Mouse (Mus musculus) limb, embryonic 14.5 days (tissue): ENCODE measurements at regions not wholly inside any gene's neighbourhood (a gene's known extent, or its start where the extent isn't known, plus 50 kb on each side); places are given as distances from the start of the nearest gene placed in this dataset.

Experiments used
- ATAC-seq: fragments of 200-750 bp; cut with Nextera tagmentation; 2 replicates; pipeline ENCODE4 v1.8.0; 2017; ENCODE audit warnings: low read depth, moderate number of reproducible peaks, moderate TSS enrichment; ENCODE audit not compliant: low FRiP score
- DNase-seq: peaks from one replicate; pipeline ENCODE4 v3.0.0-alpha.2; 2015; ENCODE audit warnings: low spot score
- H3K27ac ChIP-seq: fragments of 300-500 bp; sonication (generic); replicated peaks from 2 replicates; pipeline ENCODE4 v1.5.1; 2014; ENCODE audit warnings: low read depth, mild to moderate bottlenecking, low read length, moderate library complexity, mixed read lengths
- H3K27me3 ChIP-seq: fragments of 300-500 bp; sonication (generic); 2 replicates; pipeline ENCODE4 v1.6.1; 2014; ENCODE audit warnings: low read length, mixed read lengths; ENCODE audit not compliant: control insufficient read depth, insufficient read depth
- H3K36me3 ChIP-seq: fragments of 300-500 bp; sonication (generic); 2 replicates; pipeline ENCODE4 v1.6.1; 2014; ENCODE audit warnings: mild to moderate bottlenecking, low read length, moderate library complexity, mixed read lengths; ENCODE audit not compliant: control insufficient read depth, insufficient read depth
- H3K4me1 ChIP-seq: fragments of 300-500 bp; sonication (generic); 2 replicates; pipeline ENCODE4 v1.6.1; 2014; ENCODE audit warnings: antibody characterized with exemption, low read length, mixed read lengths; ENCODE audit not compliant: control insufficient read depth, insufficient read depth
- H3K4me2 ChIP-seq: fragments of 300-500 bp; sonication (generic); replicated peaks from 2 replicates; pipeline ENCODE4 v1.6.1; 2014; ENCODE audit warnings: low read depth, mild to moderate bottlenecking, low read length, moderate library complexity; ENCODE audit not compliant: severe bottlenecking
- H3K4me3 ChIP-seq: fragments of 300-500 bp; sonication (generic); replicated peaks from 2 replicates; pipeline ENCODE4 v1.5.1; 2014; ENCODE audit warnings: low read length
- H3K9ac ChIP-seq: fragments of 300-500 bp; sonication (generic); 2 replicates; pipeline ENCODE4 v1.6.1; 2014; ENCODE audit warnings: mild to moderate bottlenecking, low read depth, low read length, moderate library complexity; ENCODE audit not compliant: severe bottlenecking
- H3K9me3 ChIP-seq: fragments of 300-500 bp; sonication (generic); 2 replicates; pipeline ENCODE4 v1.6.1; 2016; ENCODE audit warnings: low read length; ENCODE audit not compliant: control insufficient read depth
- POLR2A ChIP-seq: fragments of 200-500 bp; IDR thresholded peaks from 2 replicates; pipeline ENCODE4 v1.8.0; 2012; ENCODE audit warnings: inconsistent platforms, mild to moderate bottlenecking, moderate library complexity, borderline replicate concordance; ENCODE audit not compliant: insufficient read depth, insufficient read length; ENCODE audit errors: extremely low read depth
- WGBS: fragments of 180-500 bp; shearing (Covaris S2); extraction: QIAGEN DNeasy Blood & Tissue Kit; methylation state at CpG from one replicate; pipeline ENCODE4 v1.1.7; 2014; 5-methylcytosine and 5-hydroxymethylcytosine counted together

- H3K36me3 ChIP-seq = no peaks in the 10 kb centered on the region
- H3K4me3 ChIP-seq = no peak overlapping the region
- no peak overlapping the region for H3K9ac ChIP-seq
- 78% methylated on average over 7 of the region's 7 CpGs for WGBS
- no peaks in the 10 kb centered on the region for H3K4me1 ChIP-seq
- no peak overlapping the region for H3K27ac ChIP-seq
- H3K9me3 ChIP-seq = no peaks in the 10 kb centered on the region
- no peak for DNase-seq
- no peak for ATAC-seq
- H3K4me2 ChIP-seq = no peak overlapping the region
- H3K27me3 ChIP-seq = no peaks in the 10 kb centered on the region
- TF ChIP-seq POLR2A = no peak
Measured at GRCm38 (mm10) chr16:77346128-77346527, 255.8 kb downstream of the Gm11146 start.

GRCm38 (mm10) chr16:77332285-77332684 lies 269.6 kb downstream of the Gm11146 start:
- Histone ChIP-seq H3K27ac (no peak overlapping the region), H3K9me3 (no peaks in the 10 kb centered on the region), H3K4me2 (peak overlapping the region; percentile 52), H3K4me1 (no peaks in the 10 kb centered on the region; the same call in 1 of the 2 replicates), H3K9ac (no peak overlapping the region), H3K4me3 (peak overlapping the region; percentile 3; the same call in 1 of the 2 replicates), H3K27me3 (no peaks in the 10 kb centered on the region), H3K36me3 (peaks cover 5% of the 10 kb centered on the region; the same call in 1 of the 2 replicates)
- no peak for DNase-seq
- no peak for TF ChIP-seq POLR2A
- 66% methylated on average over 6 of the region's 6 CpGs for WGBS
- no peak for ATAC-seq

GRCm38 (mm10) chr16:77330996-77331395 lies 270.9 kb downstream of the Gm11146 start:
- Histone ChIP-seq H3K27me3 (no peaks in the 10 kb centered on the region), H3K4me1 (no peaks in the 10 kb centered on the region; the same call in 1 of the 2 replicates), H3K4me3 (peak overlapping the region; percentile 57), H3K4me2 (peak overlapping the region; percentile 52), H3K27ac (peak overlapping the region; percentile 98), H3K36me3 (peaks cover 5% of the 10 kb centered on the region; the same call in 1 of the 2 replicates), H3K9ac (peak overlapping the region; percentile 71), H3K9me3 (no peaks in the 10 kb centered on the region)
- 5% methylated on average over 8 of the region's 8 CpGs for WGBS
- DNase-seq = peak; percentile 89
- TF ChIP-seq POLR2A = no peak
- peak; percentile 65 for ATAC-seq

GRCm38 (mm10) chr16:77329711-77330530 lies 272.0 kb downstream of the Gm11146 start:
- ATAC-seq (no peak), DNase-seq (peak; percentile 44)
- H3K27me3 ChIP-seq = no peaks in the 10 kb centered on the region
- H3K9me3 ChIP-seq = no peaks in the 10 kb centered on the region
- WGBS = 10% methylated on average over 10 of the region's 10 CpGs
- peaks cover 5% of the 10 kb centered on the region; the same call in 1 of the 2 replicates for H3K36me3 ChIP-seq
- H3K9ac ChIP-seq = peak overlapping the region; percentile 71
- H3K27ac ChIP-seq = peak overlapping the region; percentile 98
- peak overlapping the region; percentile 57 for H3K4me3 ChIP-seq
- H3K4me1 ChIP-seq = no peaks in the 10 kb centered on the region; the same call in 1 of the 2 replicates
- no peak for TF ChIP-seq POLR2A
- peak overlapping the region; percentile 52 for H3K4me2 ChIP-seq

GRCm38 (mm10) chr16:77329160-77329691 lies 272.7 kb downstream of the Gm11146 start:
- Histone ChIP-seq H3K9ac (peak overlapping the region; percentile 71), H3K27ac (peak overlapping the region; percentile 98), H3K4me1 (no peaks in the 10 kb centered on the region; the same call in 1 of the 2 replicates), H3K36me3 (peaks cover 5% of the 10 kb centered on the region; the same call in 1 of the 2 replicates), H3K9me3 (no peaks in the 10 kb centered on the region), H3K4me3 (peak overlapping the region; percentile 57), H3K27me3 (no peaks in the 10 kb centered on the region), H3K4me2 (peak overlapping the region; percentile 52)
- WGBS = under 1% methylated on average over 17 of the region's 17 CpGs
- DNase-seq = peak; percentile 68
- peak; percentile 20; the same call in 1 of the 2 replicates for TF ChIP-seq POLR2A
- peak; percentile 81 for ATAC-seq
